ENCODE assay signal across 9 mouse cellular contexts in the genomic region with DNA sequence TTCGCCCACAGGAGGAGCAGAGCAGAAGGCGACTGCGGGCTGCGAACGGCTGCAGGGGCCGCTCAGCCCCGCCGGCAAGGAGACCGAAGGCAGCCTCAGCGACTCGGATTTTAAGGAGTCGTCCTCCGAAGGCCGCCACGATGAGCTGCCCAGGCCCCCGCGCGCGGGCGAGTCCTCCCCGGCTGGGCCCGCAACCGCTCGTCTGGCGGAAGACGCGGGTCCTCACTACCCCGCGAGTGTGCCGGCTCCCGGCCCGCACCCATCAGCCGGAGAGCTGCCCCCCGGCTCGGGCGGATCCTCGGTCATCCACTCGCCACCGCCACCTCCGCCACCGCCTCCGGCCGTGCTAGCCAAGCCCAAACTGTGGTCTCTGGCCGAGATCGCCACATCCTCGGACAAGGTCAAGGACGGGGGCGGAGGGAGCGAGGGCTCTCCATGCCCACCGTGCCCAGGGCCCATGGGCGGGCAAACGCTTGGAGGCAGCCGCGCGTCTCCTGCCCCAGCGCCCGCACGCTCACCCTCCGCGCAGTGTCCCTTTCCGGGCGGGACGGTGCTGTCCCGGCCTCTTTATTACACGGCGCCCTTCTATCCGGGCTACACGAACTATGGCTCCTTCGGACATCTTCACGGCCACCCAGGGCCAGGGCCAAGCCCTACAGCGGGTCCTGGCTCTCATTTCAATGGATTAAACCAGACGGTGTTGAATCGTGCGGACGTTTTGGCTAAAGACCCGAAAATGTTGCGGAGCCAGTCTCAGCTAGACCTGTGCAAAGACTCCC. TPM values are rescaled to one million over a fixed set of nuclear protein-coding genes. Genes with fewer than 3 reads are reported as not detected.
A peak's percentile ranks its signal among the peaks of the same experiment; 100 is the strongest.
DNase-seq lines count a peak whose midpoint lies in the region; ATAC-seq and TF ChIP-seq lines count a peak whose summit lies in the region.
"Had no signal": no experiment of that assay in that cellular context is flagged by ENCODE, and none has a peak within 500 bp of the region (broad histone marks: within the 10 kb centered on the region; RNA-seq: fewer than 3 reads in every experiment).

No protein-coding gene starts in this region.

- H3K9ac ChIP-seq in forebrain, embryonic 14.5 days (ENCODE audit: low read length) = peak overlapping the region; percentile 29; the same call in 1 of the 2 replicates
- peak overlapping the region; percentile 75 for H3K9ac ChIP-seq in kidney, embryonic 16.5 days (replicated peaks; ENCODE audit: low read length)
- H3K9ac ChIP-seq in midbrain, embryonic 16.5 days (ENCODE audit: low read depth, low read length) = peak overlapping the region; percentile 81

- H3K79me2 ChIP-seq in C2C12 (ENCODE audit: control insufficient read depth, insufficient read depth) = peaks cover 45% of the 10 kb centered on the region

- no peak for TF ChIP-seq CTCF in C2C12 (IDR thresholded peaks at IDR 0.05; ENCODE audit: control insufficient read depth, insufficient read depth, insufficient read length)

- peak overlapping the region; percentile 83 for H3K4me2 ChIP-seq in forebrain, embryonic 14.5 days (ENCODE audit: low read length)
- H3K4me2 ChIP-seq in kidney, embryonic 16.5 days (replicated peaks; ENCODE audit: low read depth, low read length) = peak overlapping the region; percentile 82
- H3K4me2 ChIP-seq in midbrain, embryonic 16.5 days (ENCODE audit: low read length) = peak overlapping the region; percentile 68

- peak overlapping the region; percentile 59 for H3ac ChIP-seq in C2C12 (ENCODE audit: control insufficient read depth, insufficient read length, low read depth)

- H3K9me3 ChIP-seq in forebrain, embryonic 14.5 days (replicated peaks; ENCODE audit: control insufficient read depth, low read length) = no peaks in the 10 kb centered on the region
- no peaks in the 10 kb centered on the region for H3K9me3 ChIP-seq in kidney, embryonic 16.5 days (ENCODE audit: low read length)
- no peaks in the 10 kb centered on the region for H3K9me3 ChIP-seq in midbrain, embryonic 16.5 days (replicated peaks; ENCODE audit: control insufficient read depth, low read length, poor library complexity, severe bottlenecking)

- no peak overlapping the region for H3K27ac ChIP-seq in forebrain, embryonic 14.5 days (ENCODE audit: low read depth, low read length)
- no peak overlapping the region for H3K27ac ChIP-seq in kidney, embryonic 16.5 days (ENCODE audit: low read length)
- peak overlapping the region; percentile 93 for H3K27ac ChIP-seq in midbrain, embryonic 16.5 days (ENCODE audit: low read length)

- no peak for ATAC-seq in forebrain, embryonic 14.5 days
- ATAC-seq in kidney, embryonic 16.5 days (ENCODE audit: low FRiP score, low TSS enrichment) = no peak
- no peak for ATAC-seq in midbrain, embryonic 16.5 days

- H3K4me1 ChIP-seq in forebrain, embryonic 14.5 days (ENCODE audit: control insufficient read depth, insufficient read depth, low read length) = peaks cover 12% of the 10 kb centered on the region
- H3K4me1 ChIP-seq in kidney, embryonic 16.5 days (ENCODE audit: insufficient read depth, low read length) = peaks cover 31% of the 10 kb centered on the region
- H3K4me1 ChIP-seq in midbrain, embryonic 16.5 days (ENCODE audit: control insufficient read depth, insufficient read depth, low read length) = peaks cover 8% of the 10 kb centered on the region

- DNase-seq in adrenal gland, postnatal 10 days = peak; percentile 7
- no peak for DNase-seq in adrenal gland, adult 8-10 months
- DNase-seq in forebrain, embryonic 14.5 days (ENCODE audit: low spot score) = peak; percentile 22
- DNase-seq in right cerebral cortex, adult 2 months (ENCODE audit: low spot score in 2 of 2) = no peak
- no peak for DNase-seq in MN1 (ENCODE audit: low spot score)

- no peaks in the 10 kb centered on the region for H3K27me3 ChIP-seq in C2C12 (ENCODE audit: control insufficient read depth, insufficient read depth, insufficient read length)
- peaks cover 80% of the 10 kb centered on the region for H3K27me3 ChIP-seq in forebrain, embryonic 14.5 days (replicated peaks; ENCODE audit: control insufficient read depth, insufficient read depth, low read length)
- peaks cover 85% of the 10 kb centered on the region for H3K27me3 ChIP-seq in kidney, embryonic 16.5 days (ENCODE audit: insufficient read depth, low read length)
- H3K27me3 ChIP-seq in midbrain, embryonic 16.5 days (ENCODE audit: control insufficient read depth, insufficient read depth, low read depth, low read length) = peaks cover 4% of the 10 kb centered on the region

- H3K36me3 ChIP-seq in C2C12 (ENCODE audit: control insufficient read depth, insufficient read depth) = peaks cover 22% of the 10 kb centered on the region
- H3K36me3 ChIP-seq in forebrain, embryonic 14.5 days (ENCODE audit: control insufficient read depth, insufficient read depth, low read length) = no peaks in the 10 kb centered on the region
- no peaks in the 10 kb centered on the region for H3K36me3 ChIP-seq in kidney, embryonic 16.5 days (ENCODE audit: insufficient read depth, low read length)
- no peaks in the 10 kb centered on the region for H3K36me3 ChIP-seq in midbrain, embryonic 16.5 days (ENCODE audit: control insufficient read depth, insufficient read depth, low read length)

- peaks cover 28% of the 10 kb centered on the region for H3K79me3 ChIP-seq in C2C12 (ENCODE audit: low read depth)

- peak overlapping the region; percentile 78 for H3K4me3 ChIP-seq in C2C12 (ENCODE audit: insufficient read depth, poor library complexity, severe bottlenecking)
- peak overlapping the region; percentile 21 for H3K4me3 ChIP-seq in forebrain, embryonic 14.5 days (ENCODE audit: low read depth, low read length)
- peak overlapping the region; percentile 73 for H3K4me3 ChIP-seq in kidney, embryonic 16.5 days (ENCODE audit: low read length)
- peak overlapping the region; percentile 60 for H3K4me3 ChIP-seq in midbrain, embryonic 16.5 days (ENCODE audit: low read depth, low read length)
- H3K4me3 ChIP-seq: erythroblast, embryonic 14.5 days had no signal

- WGBS in forebrain, embryonic 14.5 days = 1% methylated on average over 66 of the region's 77 CpGs
- WGBS in kidney, embryonic 16.5 days = 1% methylated on average over 63 of the region's 77 CpGs
- WGBS in midbrain, embryonic 16.5 days = under 1% methylated on average over 67 of the region's 77 CpGs

TF ChIP-seq in C2C12, 6 proteins besides CTCF, POLR2A, EP300 and RAD21:
- TF ChIP-seq USF1 (IDR thresholded peaks at IDR 0.05; ENCODE audit: low read depth) (no peak), MYOG (IDR thresholded peaks at IDR 0.05; ENCODE audit: control insufficient read depth, extremely low read depth, insufficient read length) (no peak), FOSL1 (IDR thresholded peaks at IDR 0.05; ENCODE audit: insufficient read depth, low read length, poor library complexity, severe bottlenecking) (no peak), CEBPB (IDR thresholded peaks at IDR 0.05; ENCODE audit: low read depth) (no peak), MAX (IDR thresholded peaks at IDR 0.05) (no peak), MYOD1 (IDR thresholded peaks at IDR 0.05; ENCODE audit: control insufficient read depth, insufficient read length, low read depth) (no peak)
TF ChIP-seq in C2C12: peak in this region for 0.

RNA-seq across cellular contexts. Expression of a gene that starts 2.8 kb away (rescaled TPM):
- 1 to 10 TPM; 1.7 to 1.9 TPM for total RNA-seq in adrenal gland, postnatal 10 days (2021)
- total RNA-seq in adrenal gland, adult 8-10 months (2022) = 1 to 10 TPM; 2.0 to 2.4 (median 2.3) TPM
- 4.9 TPM for polyA plus RNA-seq in C2C12 (2012; fragmentation: generic; extraction: Trizol)
- 1.3 and 2.0 TPM in 2 replicates for polyA plus RNA-seq in forebrain, embryonic 14.5 days (2014; fragmentation: Nextera tagmentation; extraction: Ambion mirVana)
- 1.4 and 2.6 TPM in 2 replicates for polyA plus RNA-seq in kidney, embryonic 16.5 days (2015; fragmentation: Nextera tagmentation; extraction: Ambion mirVana)
- 16.5 and 16.8 TPM in 2 replicates for polyA plus RNA-seq in midbrain, embryonic 16.5 days (2015; fragmentation: Nextera tagmentation; extraction: Ambion mirVana)

Comparison
In these comparisons a context has a peak if more than half of its experiments do, and no peak if none do; other contexts are left out.
1. DNase-seq: peak in adrenal gland, postnatal 10 days (single experiment) and forebrain, embryonic 14.5 days (single experiment); none in adrenal gland, adult 8-10 months (single experiment), right cerebral cortex, adult 2 months (0 of 2) and MN1 (single experiment).
2. H3K4me3 ChIP-seq: peak in every context shown above with its lines; median percentile 78 in C2C12; 73 in kidney, embryonic 16.5 days; 60 in midbrain, embryonic 16.5 days; 21 in forebrain, embryonic 14.5 days.
3. H3K9ac ChIP-seq: peak in every context shown above with its lines; median percentile 81 in midbrain, embryonic 16.5 days; 75 in kidney, embryonic 16.5 days; 29 in forebrain, embryonic 14.5 days.
4. Peak in every context shown above with its lines, with median percentiles within 50 percentile points of each other: H3K4me2 ChIP-seq.